Mouse (Mus musculus): ENCODE data around the gene Mtx2.

DNA sequence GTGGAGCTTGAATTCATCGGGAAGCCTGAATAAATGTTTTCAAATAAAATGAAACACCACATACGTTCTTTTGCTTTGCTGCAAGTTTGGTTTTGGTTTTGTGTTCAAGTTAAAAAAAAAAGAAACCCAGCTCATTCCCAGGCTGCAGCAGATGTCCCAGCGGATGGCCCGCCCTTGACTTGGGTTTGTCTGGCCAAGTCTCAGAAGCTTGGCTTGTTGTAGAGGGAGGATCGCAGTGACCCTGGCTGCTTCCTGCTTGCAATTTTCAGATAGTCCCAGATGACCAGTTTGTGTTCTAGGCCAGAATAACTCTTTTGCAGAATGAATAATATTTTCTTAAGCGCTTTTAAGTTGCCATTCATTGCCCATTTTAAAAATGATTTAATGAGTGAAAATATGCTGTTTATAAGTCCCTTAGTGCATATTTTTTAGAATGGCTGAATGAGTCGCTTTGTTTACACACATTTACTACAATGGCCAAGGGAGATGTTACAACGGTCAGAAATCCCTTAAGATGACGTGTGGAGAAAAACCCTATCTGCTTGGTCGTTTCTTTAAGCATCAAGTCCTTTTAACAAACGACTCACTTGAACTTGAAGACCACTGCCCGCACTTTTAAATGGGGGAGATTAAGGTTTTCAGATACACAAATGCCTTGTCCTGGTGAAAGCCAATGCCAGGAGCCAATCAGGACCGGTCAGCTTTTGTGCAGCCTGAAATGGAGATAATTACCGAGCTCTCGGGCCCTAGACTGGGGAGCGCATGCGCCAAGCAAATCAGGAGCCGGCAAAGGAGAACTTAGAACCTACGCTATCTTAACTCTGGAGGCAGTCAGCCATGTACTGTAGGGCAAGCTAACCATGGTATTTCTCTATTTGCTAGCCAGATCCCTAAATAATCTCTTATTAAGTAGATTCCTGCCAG, 82.0 kb downstream of the Mtx2 start:
- TF ChIP-seq CTCF (IDR thresholded peaks at IDR 0.05; ENCODE audit: control insufficient read depth, insufficient read depth, insufficient read length) (no peak), MYOD1 (IDR thresholded peaks at IDR 0.05; ENCODE audit: control insufficient read depth, insufficient read length, low read depth) (no peak), MAX (IDR thresholded peaks at IDR 0.05) (no peak), CEBPB (IDR thresholded peaks at IDR 0.05; ENCODE audit: low read depth) (no peak)

All from C2C12 (cell line).